ENCODE assay signal across 18 mouse cellular contexts in genomic region chr2:104097396-104097795, GRCm38 (mm10). TPM values are rescaled to one million over a fixed set of nuclear protein-coding genes. Genes with fewer than 3 reads are reported as not detected.
DNase-seq lines count a peak whose midpoint lies in the region; ATAC-seq lines count a peak whose summit lies in the region.
"Not testable (repeated sequence)": the region's sequence is repeated elsewhere in the genome, so short reads cannot be mapped to it uniquely, and the experiment has no call there.
"Had no signal": no experiment of that assay in that cellular context is flagged by ENCODE, and none has a peak within 500 bp of the region (broad histone marks: within the 10 kb centered on the region; RNA-seq: fewer than 3 reads in every experiment).

No protein-coding gene starts in this region.

- H3K4me1 ChIP-seq in forebrain, embryonic 10.5 days, result peaks cover 34% of the 10 kb centered on the region
- H3K4me1 ChIP-seq in heart, embryonic 11.5 days (ENCODE audit: control insufficient read depth, insufficient read depth, low read length), result peaks cover 17% of the 10 kb centered on the region
- H3K4me1 ChIP-seq in heart, embryonic 15.5 days (replicated peaks), result peaks cover 19% of the 10 kb centered on the region
- H3K4me1 ChIP-seq in hindbrain, embryonic 14.5 days (replicated peaks; ENCODE audit: control insufficient read depth, insufficient read depth, low read length); midbrain, embryonic 13.5 days (replicated peaks): not testable (repeated sequence)
- H3K4me1 ChIP-seq in liver, embryonic 12.5 days, result peaks cover 78% of the 10 kb centered on the region
- peaks cover 38% of the 10 kb centered on the region for H3K4me1 ChIP-seq in liver, embryonic 16.5 days (ENCODE audit: control insufficient read depth, low read depth, low read length)

- H3K4me2 ChIP-seq in heart, embryonic 11.5 days, result peak overlapping the region; percentile 62
- H3K4me2 ChIP-seq in heart, embryonic 15.5 days, result peak overlapping the region; percentile 69
- peak overlapping the region; percentile 66; the same call in 1 of the 2 replicates for H3K4me2 ChIP-seq in hindbrain, embryonic 14.5 days (replicated peaks)
- peak overlapping the region; percentile 83 for H3K4me2 ChIP-seq in liver, embryonic 12.5 days
- peak overlapping the region; percentile 58 for H3K4me2 ChIP-seq in liver, embryonic 16.5 days (ENCODE audit: low read depth, low read length)
- 0 out of 2 replicates have a peak overlapping the region, but pooled peaks have one; percentile 62 for H3K4me2 ChIP-seq in midbrain, embryonic 13.5 days (replicated peaks)

- H3K27me3 ChIP-seq in forebrain, embryonic 10.5 days (ENCODE audit: poor library complexity, severe bottlenecking); heart, embryonic 11.5 days (ENCODE audit: control insufficient read depth, insufficient read depth, low read length); heart, embryonic 15.5 days; hindbrain, embryonic 14.5 days (ENCODE audit: control insufficient read depth, insufficient read depth, low read length); liver, embryonic 12.5 days (replicated peaks); liver, embryonic 16.5 days (ENCODE audit: control insufficient read depth, insufficient read depth, low read depth, low read length); midbrain, embryonic 13.5 days: not testable (repeated sequence)

- DNase-seq in forebrain, embryonic 10.5 days (ENCODE audit: extremely low spot score, low spot score); hindbrain, embryonic 14.5 days (ENCODE audit: low spot score): not testable (repeated sequence)

- not testable (repeated sequence) for H3K9ac ChIP-seq in heart, embryonic 11.5 days (ENCODE audit: low read depth, low read length); heart, embryonic 15.5 days; hindbrain, embryonic 14.5 days; midbrain, embryonic 13.5 days (replicated peaks)
- H3K9ac ChIP-seq in liver, embryonic 12.5 days, result peak overlapping the region; percentile 86
- H3K9ac ChIP-seq in liver, embryonic 16.5 days (ENCODE audit: low read depth, low read length), result peak overlapping the region; percentile 78

- not testable (repeated sequence) for ATAC-seq in heart, embryonic 11.5 days (replicated peaks; ENCODE audit: insufficient number of reproducible peaks, low FRiP score, low TSS enrichment); heart, embryonic 15.5 days (replicated peaks; ENCODE audit: insufficient number of reproducible peaks, insufficient read depth, low FRiP score, low read depth); hindbrain, embryonic 14.5 days (ENCODE audit: low FRiP score); liver, embryonic 12.5 days; liver, embryonic 16.5 days (ENCODE audit: low read depth); midbrain, embryonic 13.5 days

- not testable (repeated sequence) for H3K9me3 ChIP-seq in forebrain, embryonic 10.5 days; heart, embryonic 11.5 days (replicated peaks; ENCODE audit: control insufficient read depth, low read length); heart, embryonic 15.5 days (replicated peaks); hindbrain, embryonic 14.5 days (ENCODE audit: control insufficient read depth, low read length); liver, embryonic 12.5 days (replicated peaks); liver, embryonic 16.5 days (replicated peaks; ENCODE audit: control insufficient read depth, low read length); midbrain, embryonic 13.5 days

- H3K4me3 ChIP-seq in forebrain, embryonic 10.5 days; hindbrain, embryonic 14.5 days (replicated peaks; ENCODE audit: low read length); midbrain, embryonic 13.5 days (replicated peaks): not testable (repeated sequence)
- peak overlapping the region; percentile 27 for H3K4me3 ChIP-seq in heart, embryonic 11.5 days (ENCODE audit: low read depth, low read length)
- 0 out of 2 replicates have a peak overlapping the region, but pooled peaks have one; percentile 63 for H3K4me3 ChIP-seq in heart, embryonic 15.5 days
- H3K4me3 ChIP-seq in liver, embryonic 12.5 days, result peak overlapping the region; percentile 76
- peak overlapping the region; percentile 67 for H3K4me3 ChIP-seq in liver, embryonic 16.5 days (ENCODE audit: low read depth, low read length)

- H3K27ac ChIP-seq in forebrain, embryonic 10.5 days, result 0 out of 2 replicates have a peak overlapping the region, but pooled peaks have one; percentile 25
- 0 out of 2 replicates have a peak overlapping the region, but pooled peaks have one; percentile 62 for H3K27ac ChIP-seq in heart, embryonic 11.5 days (ENCODE audit: low read depth, low read length)
- not testable (repeated sequence) for H3K27ac ChIP-seq in heart, embryonic 15.5 days; hindbrain, embryonic 14.5 days; midbrain, embryonic 13.5 days
- peak overlapping the region; percentile 97 for H3K27ac ChIP-seq in liver, embryonic 12.5 days
- H3K27ac ChIP-seq in liver, embryonic 16.5 days (ENCODE audit: low read length), result peak overlapping the region; percentile 94

- WGBS in forebrain, embryonic 10.5 days, result 96% methylated on average over 4 of the region's 4 CpGs
- 86% methylated on average over 4 of the region's 4 CpGs for WGBS in heart, embryonic 11.5 days (ENCODE audit: insufficient replicate concordance)
- 87% methylated on average over 4 of the region's 4 CpGs for WGBS in heart, embryonic 15.5 days
- 93% methylated on average over 4 of the region's 4 CpGs for whole genome bisulfite sequencing in hindbrain, embryonic 14.5 days
- WGBS in liver, embryonic 12.5 days (ENCODE audit: insufficient replicate concordance), result 89% methylated on average over 4 of the region's 4 CpGs
- WGBS in liver, embryonic 16.5 days (ENCODE audit: insufficient replicate concordance), result 83% methylated on average over 4 of the region's 4 CpGs
- 97% methylated on average over 4 of the region's 4 CpGs for WGBS in midbrain, embryonic 13.5 days

- not testable (repeated sequence) for H3K36me3 ChIP-seq in forebrain, embryonic 10.5 days (replicated peaks); heart, embryonic 11.5 days (ENCODE audit: control insufficient read depth, insufficient read depth, low read length); heart, embryonic 15.5 days; hindbrain, embryonic 14.5 days (replicated peaks; ENCODE audit: control insufficient read depth, insufficient read depth); liver, embryonic 12.5 days; liver, embryonic 16.5 days (ENCODE audit: control insufficient read depth, insufficient read depth); midbrain, embryonic 13.5 days

RNA-seq across cellular contexts. Expression of gene Cd59a, which starts 1.8 kb away (rescaled TPM):
- 19.6 and 19.9 TPM in 2 replicates for polyA plus RNA-seq in forebrain, embryonic 10.5 days (2016; fragmentation: Nextera tagmentation; extraction: Ambion mirVana)
- 89.4 and 89.9 TPM in 2 replicates for polyA plus RNA-seq in heart, embryonic 11.5 days (2014; fragmentation: Nextera tagmentation; extraction: Ambion mirVana)
- 53.9 and 55.8 TPM in 2 replicates for polyA plus RNA-seq in heart, embryonic 15.5 days (2015; fragmentation: Nextera tagmentation; extraction: Ambion mirVana)
- 14.9 and 16.6 TPM in 2 replicates for polyA plus RNA-seq in hindbrain, embryonic 14.5 days (2014; fragmentation: Nextera tagmentation; extraction: Ambion mirVana)
- polyA plus RNA-seq in liver, embryonic 12.5 days (2016; fragmentation: Nextera tagmentation; extraction: Ambion mirVana), result 71.2 and 76.7 TPM in 2 replicates
- 101 and 109 TPM in 2 replicates for polyA plus RNA-seq in liver, embryonic 16.5 days (2015; fragmentation: Nextera tagmentation; extraction: Ambion mirVana)
- 13.5 and 13.7 TPM in 2 replicates for polyA plus RNA-seq in midbrain, embryonic 13.5 days (2015; fragmentation: Nextera tagmentation; extraction: Ambion mirVana)

RNA-seq across cellular contexts. Expression of gene A930018P22Rik, which starts 25.2 kb away (rescaled TPM):
- polyA plus RNA-seq in forebrain, embryonic 10.5 days (2016; fragmentation: Nextera tagmentation; extraction: Ambion mirVana), result not detected in 2 replicates
- 0.46 and 0.53 TPM in 2 replicates for polyA plus RNA-seq in heart, embryonic 11.5 days (2014; fragmentation: Nextera tagmentation; extraction: Ambion mirVana)
- 0.29 and 0.37 TPM in 2 replicates for polyA plus RNA-seq in heart, embryonic 15.5 days (2015; fragmentation: Nextera tagmentation; extraction: Ambion mirVana)
- polyA plus RNA-seq in hindbrain, embryonic 14.5 days (2014; fragmentation: Nextera tagmentation; extraction: Ambion mirVana), result not detected in 2 replicates
- 0.36 and 0.77 TPM in 2 replicates for polyA plus RNA-seq in liver, embryonic 12.5 days (2016; fragmentation: Nextera tagmentation; extraction: Ambion mirVana)
- polyA plus RNA-seq in liver, embryonic 16.5 days (2015; fragmentation: Nextera tagmentation; extraction: Ambion mirVana), result 0.35 and 0.56 TPM in 2 replicates
- polyA plus RNA-seq in midbrain, embryonic 13.5 days (2015; fragmentation: Nextera tagmentation; extraction: Ambion mirVana), result not detected in 2 replicates
- polyA plus RNA-seq: CD4-positive, CD25-positive, alpha-beta regulatory T cell, adult 4 months; embryonic facial prominence, embryonic 11.5 days; embryonic facial prominence, embryonic 15.5 days; forebrain, embryonic 12.5 days; forebrain, embryonic 16.5 days; G1E; hindbrain, embryonic 16.5 days; inflammation-experienced regulatory T-cells, adult 6 months had no signal

RNA-seq across cellular contexts. Expression of gene Cd59b, which starts 27.7 kb away (rescaled TPM):
- 3.4 TPM in 2 replicates for polyA plus RNA-seq in forebrain, embryonic 10.5 days (2016; fragmentation: Nextera tagmentation; extraction: Ambion mirVana)
- 8.7 and 15.7 TPM in 2 replicates for polyA plus RNA-seq in heart, embryonic 11.5 days (2014; fragmentation: Nextera tagmentation; extraction: Ambion mirVana)
- polyA plus RNA-seq in heart, embryonic 15.5 days (2015; fragmentation: Nextera tagmentation; extraction: Ambion mirVana), result 4.1 and 6.2 TPM in 2 replicates
- polyA plus RNA-seq in hindbrain, embryonic 14.5 days (2014; fragmentation: Nextera tagmentation; extraction: Ambion mirVana), result 3.2 and 3.3 TPM in 2 replicates
- 10.4 and 13.2 TPM in 2 replicates for polyA plus RNA-seq in liver, embryonic 12.5 days (2016; fragmentation: Nextera tagmentation; extraction: Ambion mirVana)
- 9.7 and 11.0 TPM in 2 replicates for polyA plus RNA-seq in liver, embryonic 16.5 days (2015; fragmentation: Nextera tagmentation; extraction: Ambion mirVana)
- 1.1 and 2.6 TPM in 2 replicates for polyA plus RNA-seq in midbrain, embryonic 13.5 days (2015; fragmentation: Nextera tagmentation; extraction: Ambion mirVana)
- polyA plus RNA-seq: G1E; inflammation-experienced regulatory T-cells, adult 6 months had no signal

RNA-seq across cellular contexts. Expression of gene Gm10799, which starts 29.0 kb away (rescaled TPM):
- polyA plus RNA-seq in forebrain, embryonic 10.5 days (2016; fragmentation: Nextera tagmentation; extraction: Ambion mirVana), result not detected in 2 replicates
- polyA plus RNA-seq in heart, embryonic 11.5 days (2014; fragmentation: Nextera tagmentation; extraction: Ambion mirVana), result not detected in 2 replicates
- polyA plus RNA-seq in heart, embryonic 15.5 days (2015; fragmentation: Nextera tagmentation; extraction: Ambion mirVana), result not detected in 2 replicates
- polyA plus RNA-seq in hindbrain, embryonic 14.5 days (2014; fragmentation: Nextera tagmentation; extraction: Ambion mirVana), result not detected in 2 replicates
- polyA plus RNA-seq in liver, embryonic 12.5 days (2016; fragmentation: Nextera tagmentation; extraction: Ambion mirVana), result not detected in 2 replicates
- not detected in 2 replicates for polyA plus RNA-seq in liver, embryonic 16.5 days (2015; fragmentation: Nextera tagmentation; extraction: Ambion mirVana)
- polyA plus RNA-seq in midbrain, embryonic 13.5 days (2015; fragmentation: Nextera tagmentation; extraction: Ambion mirVana), result not detected in 2 replicates
- polyA plus RNA-seq: CD4-positive, CD25-positive, alpha-beta regulatory T cell, adult 4 months; cerebellum, adult 2 months; embryonic facial prominence, embryonic 11.5 days; embryonic facial prominence, embryonic 15.5 days; forebrain, embryonic 12.5 days; forebrain, embryonic 16.5 days; frontal cortex, adult 2 months; G1E; gonadal fat pad, adult 2 months; hindbrain, embryonic 16.5 days; inflammation-experienced regulatory T-cells, adult 6 months had no signal

RNA-seq across cellular contexts. Expression of gene Gm10912, which starts 31.8 kb away (rescaled TPM):
- not detected in 2 replicates for polyA plus RNA-seq in forebrain, embryonic 10.5 days (2016; fragmentation: Nextera tagmentation; extraction: Ambion mirVana)
- not detected in 2 replicates for polyA plus RNA-seq in heart, embryonic 11.5 days (2014; fragmentation: Nextera tagmentation; extraction: Ambion mirVana)
- polyA plus RNA-seq in heart, embryonic 15.5 days (2015; fragmentation: Nextera tagmentation; extraction: Ambion mirVana), result 0.10 TPM in 1 of 2 replicates, not detected in the other
- polyA plus RNA-seq in hindbrain, embryonic 14.5 days (2014; fragmentation: Nextera tagmentation; extraction: Ambion mirVana), result not detected in 2 replicates
- not detected in 2 replicates for polyA plus RNA-seq in liver, embryonic 12.5 days (2016; fragmentation: Nextera tagmentation; extraction: Ambion mirVana)
- 0.05 and 0.21 TPM in 2 replicates for polyA plus RNA-seq in liver, embryonic 16.5 days (2015; fragmentation: Nextera tagmentation; extraction: Ambion mirVana)
- not detected in 2 replicates for polyA plus RNA-seq in midbrain, embryonic 13.5 days (2015; fragmentation: Nextera tagmentation; extraction: Ambion mirVana)
- polyA plus RNA-seq: embryonic facial prominence, embryonic 11.5 days; forebrain, embryonic 12.5 days; forebrain, embryonic 16.5 days; G1E; hindbrain, embryonic 16.5 days had no signal
